Mouse (Mus musculus) ES-E14 (cell line): ENCODE measurements around the gene Brd4. TPM values are rescaled to one million over a fixed set of nuclear protein-coding genes. Genes with fewer than 3 reads are reported as not detected.
"Not testable (repeated sequence)": the region's sequence is repeated elsewhere in the genome, so short reads cannot be mapped to it uniquely, and the experiment has no call there.

Source experiments
- DNase-seq: peaks from one replicate; pipeline ENCODE4 v3.0.0-alpha.2; 2013; ENCODE audit warnings: low read depth, low spot score
- H3K27ac ChIP-seq: 2 replicates; pipeline ENCODE4 v1.5.1; 2012; ENCODE audit warnings: low read depth, mild to moderate bottlenecking, low read length, moderate library complexity, mixed read lengths; ENCODE audit not compliant: poor library complexity, insufficient read depth, severe bottlenecking
- H3K36me3 ChIP-seq: 2 replicates; pipeline ENCODE4 v1.6.1; 2012; ENCODE audit warnings: mild to moderate bottlenecking, low read length, moderate library complexity, mixed read lengths; ENCODE audit not compliant: control insufficient read depth, poor library complexity, insufficient read depth, severe bottlenecking
- H3K4me1 ChIP-seq, 2 experiments: fragments of 150-350 bp in 1 of 2; sonication (generic) in 1 of 2; 2 replicates each; pipeline ENCODE4 v1.6.1; 2012; ENCODE audit warnings: low read length in 2 of 2, mild to moderate bottlenecking in 1 of 2, mixed read lengths in 1 of 2; ENCODE audit not compliant: control insufficient read depth in 2 of 2, insufficient read depth in 2 of 2, poor library complexity in 1 of 2
- H3K4me3 ChIP-seq, 2 experiments: fragments of 150-350 bp in 1 of 2; sonication (generic) in 1 of 2; 2 replicates each; pipeline ENCODE4 v1.5.1; 2012; ENCODE audit warnings: low read length in 2 of 2, low read depth in 1 of 2, mild to moderate bottlenecking in 1 of 2, mixed read lengths in 1 of 2; ENCODE audit not compliant: insufficient read depth in 1 of 2, poor library complexity in 1 of 2, severe bottlenecking in 1 of 2
- H3K9ac ChIP-seq: 2 replicates; pipeline ENCODE4 v1.6.1; 2012; ENCODE audit warnings: low read depth, mild to moderate bottlenecking, low read length, mixed read lengths; ENCODE audit not compliant: poor library complexity, insufficient read depth, severe bottlenecking
- H3K9me3 ChIP-seq: fragments of 150-350 bp; sonication (generic); 2 replicates; pipeline ENCODE4 v1.6.1; 2012; ENCODE audit warnings: low read depth, mild to moderate bottlenecking, low read length; ENCODE audit not compliant: control insufficient read depth, insufficient read depth
- CHD2 ChIP-seq: IDR thresholded peaks from 2 replicates; pipeline ENCODE4 v1.6.1; 2014; ENCODE audit warnings: mild to moderate bottlenecking, low read depth, low read length, inconsistent platforms
- HCFC1 ChIP-seq: IDR thresholded peaks from 2 replicates; pipeline ENCODE4 v1.6.1; 2012; ENCODE audit warnings: low read length, inconsistent platforms, borderline replicate concordance; ENCODE audit not compliant: insufficient read depth
- MAFK ChIP-seq: IDR thresholded peaks from 2 replicates; pipeline ENCODE4 v1.6.1; 2014; ENCODE audit warnings: mild to moderate bottlenecking, low read depth, low read length, inconsistent platforms; ENCODE audit not compliant: insufficient read depth
- ZC3H11A ChIP-seq: IDR thresholded peaks from 2 replicates; pipeline ENCODE4 v1.6.1; 2012; ENCODE audit warnings: low read depth, mild to moderate bottlenecking, inconsistent platforms, low read length, borderline replicate concordance
- ZNF384 ChIP-seq: IDR thresholded peaks from 2 replicates; pipeline ENCODE4 v1.6.1; 2012; ENCODE audit warnings: low read depth, low read length, inconsistent platforms
- in situ Hi-C, 2 experiments: fragments of 600-800 bp; cut with MboI; formaldehyde crosslinking; loops; one replicate each; pipeline ENCODE4 v1.15.1; 2025; ENCODE audit warnings: low sequenced_read_pairs in 2 of 2, inconsistent platforms in 1 of 2; ENCODE audit not compliant: unreplicated experiment in 2 of 2
- total RNA-seq: library from RNA; depleted of rRNA; stranded (reverse); fragments of 300-350 nt; gene quantifications from 2 replicates; pipeline ENCODE4 v1.2.3, GENCODE M21; 2012

Brd4 gene
- total RNA-seq, 1 experiment, result 51.7 TPM

- TF ChIP-seq ZC3H11A (no peak), CHD2 (no peak), HCFC1 (no peak), ZNF384 (no peak), MAFK (no peak)
- H3K4me3 ChIP-seq, result no peak overlapping the region
- peaks cover 11% of the 10 kb centered on the region for H3K36me3 ChIP-seq
- peaks cover 0 to 5% of the 10 kb centered on the region in 2 experiments; a peak in 1 of 4 replicates for H3K4me1 ChIP-seq
- in situ Hi-C loops, result no loop called here
- no peak for DNase-seq
- H3K9ac ChIP-seq, result no peak overlapping the region
- no peak overlapping the region for H3K27ac ChIP-seq
- no peaks in the 10 kb centered on the region for H3K9me3 ChIP-seq
Measured at GRCm38 (mm10) chr17:32238589-32238988, 45.9 kb downstream of the Brd4 start.

GRCm38 (mm10) chr17:32235534-32236191, 48.9 kb downstream of the Brd4 start:
- no peaks in the 10 kb centered on the region for H3K9me3 ChIP-seq
- DNase-seq, result no peak
- H3K9ac ChIP-seq, result no peak overlapping the region
- H3K4me1 ChIP-seq, result peaks cover 0 to 5% of the 10 kb centered on the region in 2 experiments; a peak in 1 of 4 replicates
- H3K27ac ChIP-seq, result no peak overlapping the region
- H3K36me3 ChIP-seq, result peaks cover 8% of the 10 kb centered on the region; the same call in 1 of the 2 replicates
- in situ Hi-C loops, result no loop called here
- no peak overlapping the region for H3K4me3 ChIP-seq
- no peak for TF ChIP-seq HCFC1
- no peak for TF ChIP-seq ZC3H11A
- TF ChIP-seq ZNF384, result no peak
- TF ChIP-seq MAFK, result no peak
- TF ChIP-seq CHD2, result no peak

- no peak overlapping the region for H3K27ac ChIP-seq
- TF ChIP-seq MAFK, result no peak
- TF ChIP-seq ZC3H11A, result no peak
- TF ChIP-seq ZNF384, result no peak
- no peak for TF ChIP-seq HCFC1
- no peak for TF ChIP-seq CHD2
- no peak for DNase-seq
- no peaks in the 10 kb centered on the region for H3K9me3 ChIP-seq
- peaks cover 18% of the 10 kb centered on the region for H3K36me3 ChIP-seq
- in situ Hi-C loops, result no loop called here
- no peak overlapping the region for H3K4me3 ChIP-seq
- H3K4me1 ChIP-seq, result 0 out of 4 replicates have a peak, but pooled peaks cover 0 to 2% of the 10 kb centered on the region in 2 experiments
- H3K9ac ChIP-seq, result no peak overlapping the region
Measured at GRCm38 (mm10) chr17:32233174-32233573, 51.3 kb downstream of the Brd4 start.

- Histone ChIP-seq H3K4me3 (no peak overlapping the region), H3K36me3 (peaks cover 26% of the 10 kb centered on the region), H3K4me1 (no peaks in the 10 kb centered on the region), H3K27ac (no peak overlapping the region), H3K9me3 (no peaks in the 10 kb centered on the region), H3K9ac (no peak overlapping the region)
- TF ChIP-seq HCFC1, result no peak
- no peak for TF ChIP-seq ZNF384
- no peak for TF ChIP-seq ZC3H11A
- TF ChIP-seq CHD2, result no peak
- no peak for TF ChIP-seq MAFK
- in situ Hi-C loops, result no loop called here
- DNase-seq, result no peak
Measured at GRCm38 (mm10) chr17:32229256-32229655, 55.3 kb downstream of the Brd4 start.

- H3K27ac ChIP-seq, result no peak overlapping the region; the same call in 1 of the 2 replicates
- no peak for DNase-seq
- in situ Hi-C loops, result no loop called here
- no peaks in the 10 kb centered on the region for H3K4me1 ChIP-seq
- TF ChIP-seq MAFK, result no peak
- no peak for TF ChIP-seq ZNF384
- no peak for TF ChIP-seq HCFC1
- TF ChIP-seq CHD2, result no peak
- TF ChIP-seq ZC3H11A, result no peak
- peaks cover 36% of the 10 kb centered on the region for H3K36me3 ChIP-seq
- H3K9me3 ChIP-seq, result no peaks in the 10 kb centered on the region
- no peak overlapping the region for H3K4me3 ChIP-seq
- no peak overlapping the region for H3K9ac ChIP-seq
Measured at GRCm38 (mm10) chr17:32220873-32221272, 63.6 kb downstream of the Brd4 start.

- H3K9me3 ChIP-seq, H3K4me3 ChIP-seq, in situ Hi-C loops, H3K4me1 ChIP-seq, H3K9ac ChIP-seq, DNase-seq, H3K27ac ChIP-seq: not testable (repeated sequence)
- peaks cover 49% of the 10 kb centered on the region for H3K36me3 ChIP-seq
Measured at GRCm38 (mm10) chr17:32215587-32215986, 68.9 kb downstream of the Brd4 start.

GRCm38 (mm10) chr17:32211554-32211953, 73.0 kb downstream of the Brd4 start:
- DNase-seq, H3K9ac ChIP-seq, in situ Hi-C loops, H3K4me3 ChIP-seq, H3K4me1 ChIP-seq, H3K9me3 ChIP-seq: not testable (repeated sequence)
- Histone ChIP-seq H3K27ac (peak overlapping the region; percentile 92; the same call in 1 of the 2 replicates), H3K36me3 (peaks cover 60% of the 10 kb centered on the region)
